Mouse (Mus musculus): ENCODE results near the gene P2rx7.

P2rx7 gene

GRCm38 (mm10) chr5:122690486-122690885 lies 46.8 kb downstream of the P2rx7 start:
- DNase-seq (ENCODE audit: low spot score in 2 of 2): no peak

DNA sequence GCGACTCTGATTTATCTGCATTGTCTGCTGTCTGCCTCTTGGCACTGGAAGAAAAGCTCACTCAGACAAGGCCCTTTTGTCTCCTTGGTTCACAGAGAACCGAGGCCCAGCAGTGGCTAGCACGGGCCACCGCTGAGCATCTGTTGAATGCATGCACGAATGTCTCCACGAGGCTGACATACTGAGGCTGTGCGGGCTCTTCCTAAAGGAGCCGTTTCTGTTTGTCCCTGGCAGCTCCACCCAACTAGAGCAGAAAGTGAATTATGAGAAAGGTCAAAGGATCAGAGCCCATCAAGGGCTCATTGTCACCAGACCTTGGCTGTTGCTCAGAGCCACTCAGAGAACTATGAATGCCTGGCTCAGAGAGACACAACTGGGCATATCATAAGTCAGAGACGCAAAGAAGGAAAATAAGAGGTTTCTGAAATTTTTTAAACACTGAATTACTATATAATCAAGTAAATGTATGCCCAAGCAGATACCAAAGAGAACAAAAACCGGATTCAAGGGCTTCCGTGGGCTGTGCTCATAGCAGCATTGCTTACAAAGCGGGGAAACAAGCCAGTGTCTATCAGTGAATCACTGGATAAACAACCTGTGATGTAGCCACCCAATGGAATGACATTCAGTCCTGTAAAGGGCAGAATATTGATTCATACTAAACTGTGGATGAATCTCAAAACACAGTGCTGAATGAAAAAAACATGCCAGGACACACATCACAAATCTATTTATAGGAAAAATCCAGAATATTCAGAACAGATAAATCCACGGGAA lies 49.9 kb downstream of the P2rx7 start:
- DNase-seq (ENCODE audit: low spot score in 2 of 2): no peak

DNA sequence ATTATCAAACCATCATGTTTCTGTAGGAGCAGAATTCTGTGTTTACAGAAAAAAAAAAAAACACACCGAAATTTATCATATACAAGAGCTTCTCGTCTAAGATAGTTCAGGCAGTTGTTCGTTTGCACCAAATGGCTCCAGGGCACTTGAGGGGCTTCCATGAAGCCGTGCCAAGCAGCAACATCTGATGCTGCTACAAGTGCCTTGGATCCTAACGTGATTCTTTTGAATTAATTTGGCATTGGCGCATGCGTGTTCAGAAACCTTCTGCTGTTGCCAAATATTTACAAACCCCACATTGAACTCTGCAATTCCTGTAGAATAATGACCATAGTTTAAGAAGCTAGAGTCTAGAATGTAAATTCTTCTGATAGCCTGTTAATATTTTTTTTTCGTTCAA lies 51.8 kb downstream of the P2rx7 start:
- DNase-seq (ENCODE audit: low spot score in 2 of 2): no peak

DNA sequence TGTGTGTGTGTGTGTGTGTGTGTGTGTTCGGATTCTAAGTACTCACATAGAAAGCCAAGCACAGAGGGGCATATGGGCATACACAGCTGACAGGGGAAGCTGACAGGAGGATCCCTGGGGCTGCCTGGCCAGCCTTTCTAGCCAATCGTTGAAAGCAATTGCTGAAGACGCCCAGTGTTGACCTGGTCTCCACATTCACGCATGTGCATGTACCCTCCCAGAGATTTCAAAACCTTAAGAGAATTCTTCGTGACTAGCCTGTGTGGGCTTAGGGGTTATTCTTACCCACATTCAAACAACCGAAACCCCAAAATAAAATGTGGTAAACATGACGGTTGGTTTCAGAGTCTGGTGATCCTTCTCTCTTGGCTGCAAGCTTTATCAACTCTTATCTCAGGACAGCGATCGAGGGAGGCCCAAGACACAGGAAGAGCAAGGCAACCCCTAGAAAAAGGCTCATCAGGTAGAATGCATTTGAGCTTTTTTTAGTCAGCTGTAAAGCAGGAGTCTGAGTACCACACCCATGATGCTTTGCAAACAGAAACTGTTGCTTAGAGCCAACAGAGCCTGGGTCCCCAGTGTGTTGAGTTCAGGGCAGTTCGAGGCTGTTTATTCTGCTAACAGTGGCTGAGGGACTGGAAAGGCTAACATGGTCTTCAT lies 54.5 kb downstream of the P2rx7 start:
- no peak for DNase-seq (ENCODE audit: low spot score in 2 of 2)

DNA sequence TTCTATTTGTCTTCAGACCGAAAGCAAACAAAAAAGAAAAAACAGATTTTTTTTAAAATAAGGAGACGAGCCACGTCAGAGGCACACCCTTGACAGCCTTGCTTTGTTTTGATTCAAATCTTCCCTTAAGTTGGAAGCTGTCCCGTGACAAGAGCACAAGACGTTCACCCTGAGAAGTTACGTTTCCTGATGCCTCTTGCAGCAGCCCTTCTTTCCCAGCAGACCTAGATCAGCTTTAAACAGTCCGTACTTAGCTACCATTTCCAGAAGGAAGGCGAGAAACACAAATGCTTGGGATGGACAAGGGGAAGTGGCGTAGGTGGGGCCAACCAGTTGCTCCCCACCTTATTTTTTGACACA lies 55.0 kb downstream of the P2rx7 start:
- no peak for DNase-seq (ENCODE audit: low spot score in 2 of 2)

GRCm38 (mm10) chr5:122700109-122700836 lies 56.6 kb downstream of the P2rx7 start:
- DNase-seq (ENCODE audit: low spot score in 2 of 2): no peak

- no peak for DNase-seq (ENCODE audit: low spot score in 2 of 2)
Measured at GRCm38 (mm10) chr5:122700837-122701212, 57.1 kb downstream of the P2rx7 start.

DNA sequence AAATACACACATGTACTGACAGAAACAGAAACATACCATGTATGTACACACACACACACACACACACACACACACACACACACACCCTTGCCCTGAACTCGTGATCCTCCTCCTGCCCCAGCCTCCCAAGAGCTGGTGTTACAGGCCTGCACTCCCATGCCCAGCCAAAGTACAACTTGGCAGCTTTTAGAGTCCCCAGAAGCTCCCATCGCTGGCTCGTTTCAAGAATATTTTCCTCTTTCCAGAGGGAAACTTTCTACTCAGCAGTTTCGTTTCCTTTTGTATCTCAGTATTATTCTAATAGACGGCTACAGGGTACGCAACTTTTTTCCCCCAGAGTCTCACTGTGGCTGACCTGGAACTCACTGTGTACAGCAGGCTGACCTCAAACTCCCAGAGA lies 58.4 kb downstream of the P2rx7 start:
- no peak for DNase-seq (ENCODE audit: low spot score in 2 of 2)

- DNase-seq (ENCODE audit: low spot score in 2 of 2): no peak
Measured at GRCm38 (mm10) chr5:122703574-122703973, 59.9 kb downstream of the P2rx7 start.

- no peak for DNase-seq (ENCODE audit: low spot score in 2 of 2)
Measured at GRCm38 (mm10) chr5:122704571-122704970, 60.9 kb downstream of the P2rx7 start.

GRCm38 (mm10) chr5:122705174-122705573 lies 61.5 kb downstream of the P2rx7 start:
- DNase-seq (ENCODE audit: low spot score in 2 of 2): no peak

DNA sequence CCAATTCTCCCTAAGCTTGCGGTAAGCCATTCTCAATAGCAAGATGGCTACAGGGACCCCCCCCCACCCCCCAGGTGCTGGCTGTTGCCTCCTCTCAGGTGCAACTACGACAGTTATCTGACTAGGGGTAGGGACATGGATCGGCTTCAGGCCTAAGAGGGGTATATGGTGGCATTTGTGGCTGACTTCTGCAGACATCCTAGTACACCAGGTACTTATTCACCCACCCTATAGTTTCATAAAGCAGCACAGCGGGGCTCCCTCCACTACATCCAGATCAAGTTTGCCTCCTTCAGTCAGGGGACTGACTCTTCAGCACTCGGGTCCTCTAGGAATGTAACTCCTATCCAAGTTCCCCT lies 63.2 kb downstream of the P2rx7 start:
- no peak for DNase-seq (ENCODE audit: low spot score in 2 of 2)

DNA sequence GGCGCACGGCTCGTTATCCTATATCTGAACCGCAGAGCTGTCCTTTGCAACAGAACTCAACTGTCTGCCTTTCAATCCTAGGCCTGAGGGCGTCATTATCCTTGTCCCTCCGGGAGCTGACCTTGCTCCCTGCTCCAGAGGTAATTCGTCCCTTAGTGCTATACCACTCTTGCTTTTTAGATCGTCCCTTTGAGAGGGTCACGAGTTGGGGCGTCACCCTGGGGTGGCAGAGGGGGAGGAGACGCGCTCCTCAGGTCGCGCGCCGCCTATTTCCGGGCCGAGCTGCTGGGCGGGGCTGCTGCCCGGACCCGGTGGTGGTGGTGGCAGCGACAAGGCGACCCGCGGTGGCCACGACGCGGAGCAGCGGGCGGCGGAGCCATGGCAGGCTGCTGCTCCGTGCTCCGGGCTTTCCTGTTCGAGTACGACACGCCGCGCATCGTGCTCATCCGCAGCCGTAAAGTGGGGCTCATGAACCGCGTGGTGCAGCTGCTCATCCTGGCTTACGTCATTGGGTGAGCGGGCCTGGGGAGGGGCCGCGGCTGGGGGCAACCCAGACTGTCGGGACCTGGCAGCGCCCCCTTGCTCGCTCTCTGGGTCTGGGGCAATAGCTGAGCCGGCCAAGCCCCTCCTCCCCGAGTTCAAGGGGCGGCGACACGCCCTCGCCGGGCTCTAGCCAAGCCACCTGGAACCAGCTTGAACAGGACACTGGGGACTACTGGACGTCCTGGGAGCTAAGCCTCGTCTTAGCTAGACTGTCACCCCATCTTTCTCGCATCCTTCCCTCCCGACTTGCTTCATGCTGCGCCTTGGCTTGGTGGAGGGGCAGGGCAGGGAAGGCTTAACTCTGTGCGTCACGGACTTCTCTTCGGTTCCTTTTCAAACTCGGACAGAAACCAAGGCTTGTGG lies 63.8 kb downstream of the P2rx7 start, which contains the start of gene P2rx4:
Gene P2rx4 (plus strand): TSS at position 269 of the 906 bp plus-strand sequence.
- peak; percentile 61 to 73 for DNase-seq (ENCODE audit: low spot score in 2 of 2)

DNA sequence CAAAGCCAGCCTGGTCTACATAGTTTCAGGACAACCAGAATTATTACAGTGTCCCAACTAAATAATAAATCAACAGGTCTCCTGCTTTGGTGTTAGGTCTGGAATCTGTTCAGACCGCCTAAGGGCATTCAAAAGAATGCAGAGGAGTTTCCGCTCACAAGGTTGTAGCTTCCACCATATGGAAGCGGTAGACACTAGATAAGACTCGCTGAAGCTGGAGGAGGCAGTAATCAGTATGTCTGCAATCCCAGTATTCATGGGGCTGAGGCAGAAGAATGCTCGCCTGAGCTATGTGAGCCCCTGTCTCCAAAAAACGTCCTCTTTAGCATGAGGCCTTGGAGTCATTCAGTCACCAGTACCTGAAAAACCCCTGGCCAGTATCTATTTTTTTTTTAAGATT lies 65.1 kb downstream of the P2rx7 start:
- DNase-seq (ENCODE audit: low spot score in 2 of 2): no peak

- DNase-seq (ENCODE audit: low spot score in 2 of 2): no peak
Measured at GRCm38 (mm10) chr5:122715723-122716122, 72.0 kb downstream of the P2rx7 start.

DNA sequence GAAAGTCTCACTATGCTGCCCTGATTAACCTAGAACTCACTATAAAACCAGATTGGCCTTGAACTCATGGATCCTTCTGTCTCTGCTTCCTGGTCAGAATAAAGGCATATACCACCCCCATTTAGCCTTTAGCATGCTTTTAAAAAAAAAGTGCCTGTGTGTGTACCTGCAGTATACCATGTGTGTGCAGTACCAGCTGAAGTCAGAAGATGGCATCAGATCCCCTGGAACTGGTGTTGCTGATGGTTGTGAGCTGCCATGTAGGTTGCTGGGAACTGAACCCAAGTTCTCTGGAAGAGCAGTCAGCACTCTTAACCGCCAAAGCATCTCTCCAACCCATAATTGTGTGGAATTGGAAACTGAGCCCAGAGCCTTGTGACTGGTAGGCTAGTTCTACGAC lies 73.1 kb downstream of the P2rx7 start:
- DNase-seq (ENCODE audit: low spot score in 2 of 2): no peak

GRCm38 (mm10) chr5:122718400-122718799 lies 74.7 kb downstream of the P2rx7 start:
- no peak for DNase-seq (ENCODE audit: low spot score in 2 of 2)

GRCm38 (mm10) chr5:122719168-122719567 lies 75.5 kb downstream of the P2rx7 start:
- DNase-seq (ENCODE audit: low spot score in 2 of 2): no peak

GRCm38 (mm10) chr5:122725453-122725852 lies 81.7 kb downstream of the P2rx7 start:
- DNase-seq (ENCODE audit: low spot score in 2 of 2): no peak

- peak; percentile 12 to 31 for DNase-seq (ENCODE audit: low spot score in 2 of 2)
Measured at GRCm38 (mm10) chr5:122726068-122726467, 82.4 kb downstream of the P2rx7 start.

- no peak for DNase-seq (ENCODE audit: low spot score in 2 of 2)
Measured at GRCm38 (mm10) chr5:122726595-122726994, 82.9 kb downstream of the P2rx7 start.

DNA sequence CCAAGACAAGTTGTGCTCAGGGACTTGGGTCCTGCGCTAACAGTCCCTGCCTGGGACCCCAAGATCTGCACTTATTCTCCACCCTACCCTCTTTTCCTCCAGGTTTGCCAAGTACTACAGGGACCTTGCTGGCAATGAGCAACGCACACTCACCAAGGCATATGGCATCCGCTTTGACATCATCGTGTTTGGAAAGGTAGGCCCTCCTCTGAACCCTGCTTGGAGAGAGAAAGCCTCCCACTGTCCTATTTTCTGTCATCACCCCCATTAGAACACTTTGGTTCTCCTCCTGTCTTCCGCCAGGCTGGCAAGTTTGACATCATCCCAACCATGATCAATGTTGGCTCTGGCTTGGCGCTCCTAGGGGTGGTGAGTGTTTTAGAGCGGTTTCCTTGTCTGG lies 83.4 kb downstream of the P2rx7 start:
- DNase-seq (ENCODE audit: low spot score in 2 of 2): no peak

All from urinary bladder, adult 18-20 months (tissue).